In the genomic region with DNA sequence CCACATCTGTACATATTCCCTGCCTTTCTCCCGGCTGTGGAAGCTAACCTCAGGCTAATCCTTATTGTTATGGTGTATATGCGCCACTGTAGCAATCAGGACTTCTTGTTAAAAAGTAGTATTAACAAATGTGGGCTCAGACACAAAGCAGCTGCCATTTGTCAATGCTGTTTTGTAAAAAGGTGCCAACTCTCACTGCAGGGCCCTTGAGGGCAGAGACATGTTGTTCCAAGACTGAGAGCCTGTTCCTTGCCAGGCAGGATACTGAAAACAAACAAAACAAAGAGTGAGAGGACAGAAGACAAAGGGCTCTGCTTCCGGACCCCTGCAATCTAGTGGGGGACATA, we compare ENCODE assay signal across 11 mouse cellular contexts.
DNase-seq lines count a peak whose midpoint lies in the region; ATAC-seq lines count a peak whose summit lies in the region.
"Had no signal": no experiment of that assay in that cellular context is flagged by ENCODE, and none has a peak within 500 bp of the region (broad histone marks: within the 10 kb centered on the region; RNA-seq: fewer than 3 reads in every experiment).

No protein-coding gene starts in this region.

- H3K4me3 ChIP-seq in neural tube, embryonic 13.5 days = no peak overlapping the region
- no peak overlapping the region for H3K4me3 ChIP-seq in lung, embryonic 15.5 days
- H3K4me3 ChIP-seq in intestine, embryonic 16.5 days (ENCODE audit: low read length) = no peak overlapping the region
- H3K4me3 ChIP-seq: liver, embryonic 12.5 days had no signal

- no peaks in the 10 kb centered on the region for H3K36me3 ChIP-seq in neural tube, embryonic 13.5 days
- no peaks in the 10 kb centered on the region for H3K36me3 ChIP-seq in lung, embryonic 15.5 days
- no peaks in the 10 kb centered on the region for H3K36me3 ChIP-seq in intestine, embryonic 16.5 days (ENCODE audit: control insufficient read depth, insufficient read depth, low read length)
- H3K36me3 ChIP-seq: liver, embryonic 12.5 days had no signal

- no peak overlapping the region for H3K4me2 ChIP-seq in neural tube, embryonic 13.5 days
- no peak overlapping the region for H3K4me2 ChIP-seq in lung, embryonic 15.5 days
- H3K4me2 ChIP-seq in intestine, embryonic 16.5 days (ENCODE audit: low read depth, low read length) = no peak overlapping the region
- H3K4me2 ChIP-seq: liver, embryonic 12.5 days had no signal

- H3K9ac ChIP-seq in neural tube, embryonic 13.5 days = no peak overlapping the region
- H3K9ac ChIP-seq in lung, embryonic 15.5 days = no peak overlapping the region
- no peak overlapping the region for H3K9ac ChIP-seq in intestine, embryonic 16.5 days (ENCODE audit: low read depth, low read length)
- H3K9ac ChIP-seq: liver, embryonic 12.5 days had no signal

- peak; percentile 40; the same call in 1 of the 2 replicates for ATAC-seq in neural tube, embryonic 13.5 days (ENCODE audit: low read depth)
- ATAC-seq in lung, embryonic 15.5 days (ENCODE audit: borderline replicate concordance, extremely low read depth, low FRiP score, low TSS enrichment) = peak; percentile 71; the same call in 1 of the 2 replicates
- ATAC-seq in intestine, embryonic 16.5 days = no peak
- ATAC-seq: inflammation-experienced regulatory T-cells, adult 6 months; liver, embryonic 12.5 days had no signal

- peaks cover 13% of the 10 kb centered on the region for H3K4me1 ChIP-seq in neural tube, embryonic 13.5 days (replicated peaks)
- peaks cover 10% of the 10 kb centered on the region for H3K4me1 ChIP-seq in lung, embryonic 15.5 days
- H3K4me1 ChIP-seq in intestine, embryonic 16.5 days (ENCODE audit: control insufficient read depth, insufficient read depth, low read length) = no peaks in the 10 kb centered on the region; the same call in 1 of the 2 replicates
- H3K4me1 ChIP-seq: liver, embryonic 12.5 days had no signal

- peak overlapping the region; percentile 49 for H3K27ac ChIP-seq in neural tube, embryonic 13.5 days (replicated peaks)
- 0 out of 2 replicates have a peak overlapping the region, but pooled peaks have one; percentile 3 for H3K27ac ChIP-seq in lung, embryonic 15.5 days
- no peak overlapping the region for H3K27ac ChIP-seq in intestine, embryonic 16.5 days (ENCODE audit: low read length)
- H3K27ac ChIP-seq: liver, embryonic 12.5 days had no signal

- peak; percentile 1 for DNase-seq in embryo, embryonic 10.5 days (ENCODE audit: low spot score)
- DNase-seq in embryo, embryonic 11 days = no peak
- no peak for DNase-seq in neural tube, embryonic 10.5 days (ENCODE audit: extremely low spot score, low spot score)
- DNase-seq in c-Kit-positive CD71-positive TER-119-positive erythroid progenitor cells, embryonic 14.5 days (ENCODE audit: low spot score) = no peak
- no peak for DNase-seq in urinary bladder, postnatal 36 days (ENCODE audit: low spot score in 2 of 2)
- DNase-seq: right cerebral cortex, adult 18-20 months had no signal

- H3K9me3 ChIP-seq in neural tube, embryonic 13.5 days = no peaks in the 10 kb centered on the region
- H3K9me3 ChIP-seq in lung, embryonic 15.5 days = no peaks in the 10 kb centered on the region
- no peaks in the 10 kb centered on the region for H3K9me3 ChIP-seq in intestine, embryonic 16.5 days (ENCODE audit: control insufficient read depth, low read length)
- H3K9me3 ChIP-seq: liver, embryonic 12.5 days had no signal

- WGBS in neural tube, embryonic 13.5 days = 28% methylated on average over 3 of the region's 3 CpGs
- 21% methylated on average over 3 of the region's 3 CpGs for WGBS in lung, embryonic 15.5 days
- 36% methylated on average over 3 of the region's 3 CpGs for WGBS in intestine, embryonic 16.5 days

- no peaks in the 10 kb centered on the region for H3K27me3 ChIP-seq in neural tube, embryonic 13.5 days
- peaks cover 20% of the 10 kb centered on the region for H3K27me3 ChIP-seq in lung, embryonic 15.5 days
- no peaks in the 10 kb centered on the region for H3K27me3 ChIP-seq in intestine, embryonic 16.5 days (replicated peaks; ENCODE audit: control insufficient read depth, insufficient read depth, low read length)
- H3K27me3 ChIP-seq: liver, embryonic 12.5 days had no signal
